Mouse (Mus musculus) erythroblast, adult 5-6 weeks (primary cell): ENCODE measurements around the gene Hmcn2. TPM values are rescaled to one million over a fixed set of nuclear protein-coding genes. Genes with fewer than 3 reads are reported as not detected.

ENCODE experiments used
- ATAC-seq: replicated peaks from 2 replicates; pipeline ENCODE4 v1.8.0; 2016; ENCODE audit warnings: moderate number of reproducible peaks, mild to moderate bottlenecking, moderate TSS enrichment, inconsistent platforms; ENCODE audit not compliant: poor library complexity, low FRiP score, severe bottlenecking
- total RNA-seq, 2 experiments: library from RNA; stranded (forward) in 1 of 2; stranded (reverse) in 1 of 2; fragments of 150-400 nt in 1 of 2; fragments of 200-764, 138-1000 nt in 1 of 2; gene quantifications; 2 replicates each; pipeline versions ENCODE4 v1.2.3 to v1.2.4; 2015 to 2017; ENCODE audit warnings: low replicate concordance in 2 of 2

Gene Hmcn2
- total RNA-seq, 2 experiments from 2014 or later: not detected

- no peak for ATAC-seq
Observed at GRCm38 (mm10) chr2:31501448-31502130, 187.4 kb downstream of the Hmcn2 start.

GRCm38 (mm10) chr2:31502616-31503522 lies 188.7 kb downstream of the Hmcn2 start:
- ATAC-seq: no peak

- no peak for ATAC-seq
Observed at GRCm38 (mm10) chr2:31505472-31505871, 191.3 kb downstream of the Hmcn2 start.

- ATAC-seq: no peak
Observed at GRCm38 (mm10) chr2:31508851-31509250, 194.6 kb downstream of the Hmcn2 start.

Other genes starting within 250 kb of the Hmcn2 start
- gene Fnbp1, start 172.4 kb upstream of the Hmcn2 start, total RNA-seq (2015; ENCODE audit: low replicate concordance): 15.5 and 20.4 TPM in 2 replicates
- 2.9 and 6.1 TPM in 2 replicates for gene Fnbp1, start 172.4 kb upstream of the Hmcn2 start, total RNA-seq (2017; ENCODE audit: low replicate concordance)
- gene Gpr107, start 162.1 kb upstream of the Hmcn2 start, total RNA-seq (2015; ENCODE audit: low replicate concordance): 2.5 and 10.7 TPM in 2 replicates
- 11.7 TPM in 2 replicates for gene Gpr107, start 162.1 kb upstream of the Hmcn2 start, total RNA-seq (2017; ENCODE audit: low replicate concordance)
- gene Ncs1, start 68.6 kb upstream of the Hmcn2 start, total RNA-seq (2015; ENCODE audit: low replicate concordance): not detected in 2 replicates
- gene Ncs1, start 68.6 kb upstream of the Hmcn2 start, total RNA-seq (2017; ENCODE audit: low replicate concordance): not detected in 2 replicates
- 18.4 and 33.2 TPM in 2 replicates for gene Ass1, start 155.8 kb downstream of the Hmcn2 start, total RNA-seq (2015; ENCODE audit: low replicate concordance)
- 3.7 and 17.6 TPM in 2 replicates for gene Ass1, start 155.8 kb downstream of the Hmcn2 start, total RNA-seq (2017; ENCODE audit: low replicate concordance)